Mouse (Mus musculus): ENCODE measurements around the gene Strap.
A peak's percentile ranks its signal among the peaks of the same experiment; 100 is the strongest.

Gene Strap

GRCm38 (mm10) chr6:137723898-137724297 is 11.0 kb upstream of the Strap start:
- DNase-seq = no peak

GRCm38 (mm10) chr6:137734460-137734845 is 425 bp upstream of the Strap start:
- DNase-seq = peak in 1 of 2 experiments; percentile 10

GRCm38 (mm10) chr6:137735671-137736238 is 877 bp downstream of the Strap start:
- peak in 1 of 2 experiments; percentile 13 for DNase-seq

GRCm38 (mm10) chr6:137740972-137741371 is 6.1 kb downstream of the Strap start:
- no peak for DNase-seq

DNA sequence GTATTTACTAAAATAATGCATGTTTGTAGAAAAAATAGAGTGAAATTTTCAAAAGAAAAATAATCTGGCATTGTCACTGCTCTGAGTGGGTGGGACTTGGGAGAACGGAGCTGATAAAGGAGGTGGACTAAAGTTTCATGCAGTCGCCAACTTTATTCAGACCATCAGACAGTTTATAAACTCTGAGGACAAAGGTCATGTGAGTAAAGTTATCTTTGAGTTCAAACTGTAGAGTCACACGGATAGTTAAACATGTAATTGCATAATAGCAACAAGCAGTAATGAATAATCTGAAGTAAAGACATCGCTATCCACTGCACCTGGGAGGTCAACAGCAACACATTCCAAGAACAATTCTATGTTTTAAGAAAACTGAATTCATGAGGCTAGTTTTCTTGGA is 9.8 kb downstream of the Strap start:
- no peak for DNase-seq

DNA sequence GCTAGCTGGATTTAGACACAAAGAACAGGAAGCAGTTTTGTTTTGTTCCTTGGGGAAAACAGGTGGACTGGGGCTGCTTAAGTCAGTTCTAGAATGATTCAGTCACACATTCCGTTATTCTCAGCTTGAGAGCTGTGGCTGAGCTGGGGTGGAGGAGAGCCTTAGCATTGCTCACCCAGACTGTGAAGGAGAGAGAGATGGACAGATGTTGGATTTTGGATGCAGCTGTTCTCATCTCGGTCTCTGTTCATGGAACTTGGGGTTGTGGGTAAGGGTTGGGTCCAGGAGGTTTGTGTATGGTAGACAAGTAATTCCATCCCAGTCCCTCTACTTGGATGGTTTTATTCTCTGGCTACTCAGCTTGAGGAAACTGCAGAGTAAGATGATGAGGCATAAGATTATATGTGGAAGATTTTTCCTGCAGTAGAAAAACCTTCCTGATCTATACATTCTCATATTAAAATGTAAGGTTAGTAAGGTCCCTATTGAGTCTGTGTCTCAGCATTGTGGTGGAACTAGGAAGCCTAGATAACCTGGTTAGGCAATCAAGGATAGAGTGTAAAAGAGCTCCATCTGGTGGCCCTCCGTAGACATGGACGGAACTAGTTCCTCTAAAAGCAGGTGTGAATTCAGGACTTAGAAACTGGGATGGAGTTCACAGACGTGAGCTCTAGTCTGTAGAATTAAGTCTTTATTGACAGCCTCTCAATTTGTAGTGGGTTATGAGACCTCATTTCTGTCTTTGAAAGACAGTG is 12.5 kb downstream of the Strap start:
- no peak for DNase-seq

- DNase-seq = no peak
Observed at GRCm38 (mm10) chr6:137751551-137752274, 16.8 kb downstream of the Strap start.

DNA sequence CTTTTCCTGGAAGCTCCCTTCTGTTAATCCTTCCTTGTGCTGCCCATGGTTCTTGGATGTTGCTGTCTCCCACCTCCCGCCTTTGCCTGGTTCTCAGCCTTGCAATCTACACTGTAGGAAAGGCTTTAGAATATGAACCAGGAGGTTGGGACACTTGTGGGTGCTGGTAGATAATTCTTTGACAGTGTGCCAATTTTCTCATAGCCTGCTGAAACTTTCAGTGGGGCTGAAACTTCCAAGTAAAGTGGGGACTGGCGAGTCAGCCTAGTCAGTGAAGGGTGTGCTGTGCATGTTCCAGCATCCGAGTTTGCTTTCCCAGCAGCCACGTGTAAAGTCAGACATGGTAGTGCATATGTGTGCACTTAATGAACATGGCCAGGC is 17.4 kb downstream of the Strap start:
- DNase-seq = no peak

DNA sequence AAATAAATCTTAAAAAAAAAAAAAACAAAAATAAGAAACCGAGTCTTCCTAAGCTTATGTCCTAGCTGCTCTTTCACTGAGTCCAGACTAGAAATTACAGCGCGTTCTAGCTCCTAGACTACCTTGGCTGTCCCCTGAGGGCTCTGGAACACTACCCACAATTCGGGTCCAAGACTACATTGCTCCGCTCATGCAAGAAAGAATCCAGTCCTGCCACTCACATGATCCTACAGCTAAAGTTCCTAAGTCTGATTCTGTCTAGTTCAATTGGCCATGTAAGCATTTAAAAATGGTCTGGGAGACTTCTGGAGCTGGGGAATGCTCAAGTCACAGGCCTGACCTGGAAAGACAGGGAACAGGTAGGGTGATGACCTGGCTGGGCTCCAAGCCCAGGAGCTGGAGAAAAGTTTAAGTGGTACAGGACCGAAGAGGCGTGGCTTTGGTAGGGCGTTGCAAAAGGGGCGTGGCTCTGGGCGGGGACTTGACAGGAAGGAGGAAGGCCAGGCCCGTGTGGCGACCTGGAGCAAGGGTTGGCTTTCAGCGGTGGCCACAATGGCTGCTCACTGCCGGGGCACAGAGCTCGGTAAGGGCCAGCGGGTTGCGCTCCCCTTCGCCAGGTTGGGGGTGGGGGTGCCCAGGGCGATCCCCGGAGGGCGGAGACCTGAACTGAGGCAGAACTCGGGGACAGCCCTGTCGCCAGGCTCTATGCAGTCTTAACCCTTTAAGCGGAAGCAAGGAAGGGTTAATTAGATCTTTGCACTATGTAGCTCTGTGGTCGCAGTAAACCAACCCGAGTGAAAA is 19.4 kb downstream of the Strap start, which contains the start of gene Dera:
TSS of gene Dera (plus strand) at position 491 of the 801 bp plus-strand sequence.
- peak; percentile 90 to 91 for DNase-seq

DNA sequence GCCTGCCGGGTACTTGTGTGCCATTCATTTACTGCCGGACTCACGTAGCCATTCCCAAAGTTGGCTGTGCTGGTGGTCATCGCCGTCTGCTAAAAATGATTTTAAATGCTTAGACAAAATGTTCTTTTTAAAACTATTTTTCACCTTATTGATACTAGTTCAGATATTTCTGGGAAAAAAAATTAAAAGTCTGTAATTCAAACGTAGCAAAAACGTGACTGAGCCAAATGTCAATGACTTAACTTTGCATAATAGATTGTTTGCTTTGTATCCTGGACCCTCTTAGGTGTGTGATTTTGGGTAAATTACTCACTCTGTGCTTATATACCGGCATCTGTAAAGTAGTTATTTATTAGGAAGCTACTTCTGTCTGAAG is 20.0 kb downstream of the Strap start:
- DNase-seq = no peak

GRCm38 (mm10) chr6:137756310-137756709 is 21.4 kb downstream of the Strap start:
- peak; percentile 15 to 27 for DNase-seq

GRCm38 (mm10) chr6:137757891-137758290 is 23.0 kb downstream of the Strap start:
- DNase-seq = no peak

DNA sequence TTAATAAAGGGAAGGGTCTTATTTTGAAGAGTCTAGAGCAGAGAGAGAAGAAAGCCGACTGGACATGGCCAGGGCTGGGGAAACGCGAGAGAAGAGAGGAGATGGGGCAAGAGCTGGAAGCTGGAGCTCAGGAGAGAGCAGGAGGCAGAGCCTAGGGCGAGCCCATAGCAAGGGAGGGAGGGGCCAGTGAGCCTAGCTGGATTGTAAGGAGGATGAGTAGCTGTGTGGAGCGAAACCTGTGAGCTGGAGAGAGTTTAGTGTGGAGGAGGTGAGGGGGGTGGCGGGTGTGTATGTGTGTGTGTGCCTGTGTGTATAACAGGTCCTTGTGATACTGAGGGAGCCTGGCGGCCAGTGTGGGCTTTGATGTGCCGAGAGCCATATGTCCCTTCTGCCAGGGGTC is 24.8 kb downstream of the Strap start:
- DNase-seq = no peak

- DNase-seq = no peak
Observed at GRCm38 (mm10) chr6:137760966-137761365, 26.1 kb downstream of the Strap start.

DNA sequence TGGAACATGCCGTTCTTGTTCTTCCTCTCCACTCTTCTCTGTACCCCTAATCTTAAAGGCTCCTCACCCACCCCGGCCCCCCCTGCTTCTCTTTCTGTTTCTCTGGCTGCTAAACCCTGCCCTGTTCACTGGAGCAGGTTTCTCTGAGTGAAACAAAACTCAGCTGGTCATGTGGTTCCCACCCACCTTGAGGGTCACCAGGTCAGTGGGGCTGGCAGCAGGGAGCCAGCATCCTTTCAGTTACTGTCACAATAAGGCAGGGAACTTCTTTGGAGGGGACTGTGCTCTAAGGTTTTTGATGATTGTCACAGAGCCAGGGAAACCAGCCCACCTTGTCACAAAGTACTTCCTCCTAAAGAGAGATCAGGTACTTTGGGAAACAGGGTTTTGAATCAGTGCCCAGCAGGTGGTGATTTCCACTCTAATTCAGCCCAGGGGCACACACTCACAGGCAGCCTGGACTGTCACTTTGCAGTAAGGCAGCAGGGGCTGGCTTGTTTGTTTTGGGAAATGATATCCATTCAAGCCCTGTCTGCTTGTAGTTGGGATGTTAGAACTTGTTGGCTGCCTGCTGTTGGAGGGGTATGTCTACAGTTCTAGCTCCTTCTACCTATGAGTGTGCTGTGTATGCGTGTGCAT is 29.8 kb downstream of the Strap start:
- no peak for DNase-seq

DNA sequence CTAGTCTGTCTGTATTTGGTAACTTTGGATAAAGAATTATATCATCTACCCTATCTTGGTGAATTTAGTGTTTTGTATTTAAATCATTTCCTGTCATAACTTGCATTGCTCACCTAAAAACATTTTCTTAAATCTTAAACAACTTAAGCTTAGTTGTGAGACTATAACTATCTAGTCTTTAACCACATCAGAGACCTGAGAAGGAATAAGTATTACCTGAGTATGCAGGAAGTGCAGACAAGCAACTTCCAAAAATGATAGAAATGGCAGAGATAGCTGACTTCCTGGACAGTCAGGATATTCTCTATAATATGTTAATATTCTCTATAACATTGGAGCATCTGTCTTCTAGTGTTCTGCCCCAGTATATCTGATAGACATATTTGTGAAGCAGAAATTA is 31.3 kb downstream of the Strap start:
- DNase-seq = no peak

- no peak for DNase-seq
Observed at GRCm38 (mm10) chr6:137771621-137772250, 36.9 kb downstream of the Strap start.

GRCm38 (mm10) chr6:137772918-137773636 is 38.2 kb downstream of the Strap start:
- DNase-seq = no peak

DNA sequence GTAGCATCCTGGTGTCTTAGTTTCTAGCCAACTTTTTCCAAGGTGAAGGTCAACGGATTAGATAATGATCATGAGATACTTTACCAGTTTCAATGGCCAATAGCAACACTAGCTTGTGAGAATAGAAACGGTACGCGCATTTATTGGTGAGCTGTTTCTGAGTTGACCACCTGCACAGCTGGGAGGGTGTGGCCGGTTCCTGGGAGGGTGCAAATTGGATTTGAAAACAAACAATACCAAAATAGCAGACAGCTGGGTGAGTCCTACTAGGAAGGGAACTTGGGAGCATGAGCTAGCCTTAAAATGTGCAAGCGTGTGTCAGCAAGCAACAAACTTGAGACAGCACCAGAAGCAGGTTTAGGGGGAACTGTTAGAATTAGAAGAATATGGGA is 38.8 kb downstream of the Strap start:
- DNase-seq = no peak

GRCm38 (mm10) chr6:137774166-137774565 is 39.3 kb downstream of the Strap start:
- no peak for DNase-seq

DNA sequence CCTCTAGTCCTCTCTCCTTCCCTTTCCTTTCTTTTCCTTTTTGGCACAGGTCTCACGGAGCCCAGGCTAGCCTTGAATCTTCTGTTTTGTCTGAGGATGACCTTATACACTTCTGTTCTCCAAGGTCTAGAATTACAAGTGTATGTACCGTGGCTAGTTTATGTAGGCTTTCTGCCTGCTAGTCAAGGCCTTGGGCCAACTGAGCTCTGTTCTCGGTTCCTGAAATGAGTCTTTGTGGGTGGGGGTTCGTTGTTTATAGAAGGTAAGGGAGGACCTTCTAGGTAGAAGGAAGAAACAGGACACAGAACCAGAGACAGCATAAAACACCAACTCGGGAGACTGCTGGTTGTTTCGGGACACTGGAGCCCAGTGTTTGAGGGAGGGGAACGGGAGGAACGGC is 40.3 kb downstream of the Strap start:
- DNase-seq = no peak
